Mouse (Mus musculus): ENCODE results near the gene Etfb.
A peak's percentile ranks its signal among the peaks of the same experiment; 100 is the strongest.

The Etfb gene

DNA sequence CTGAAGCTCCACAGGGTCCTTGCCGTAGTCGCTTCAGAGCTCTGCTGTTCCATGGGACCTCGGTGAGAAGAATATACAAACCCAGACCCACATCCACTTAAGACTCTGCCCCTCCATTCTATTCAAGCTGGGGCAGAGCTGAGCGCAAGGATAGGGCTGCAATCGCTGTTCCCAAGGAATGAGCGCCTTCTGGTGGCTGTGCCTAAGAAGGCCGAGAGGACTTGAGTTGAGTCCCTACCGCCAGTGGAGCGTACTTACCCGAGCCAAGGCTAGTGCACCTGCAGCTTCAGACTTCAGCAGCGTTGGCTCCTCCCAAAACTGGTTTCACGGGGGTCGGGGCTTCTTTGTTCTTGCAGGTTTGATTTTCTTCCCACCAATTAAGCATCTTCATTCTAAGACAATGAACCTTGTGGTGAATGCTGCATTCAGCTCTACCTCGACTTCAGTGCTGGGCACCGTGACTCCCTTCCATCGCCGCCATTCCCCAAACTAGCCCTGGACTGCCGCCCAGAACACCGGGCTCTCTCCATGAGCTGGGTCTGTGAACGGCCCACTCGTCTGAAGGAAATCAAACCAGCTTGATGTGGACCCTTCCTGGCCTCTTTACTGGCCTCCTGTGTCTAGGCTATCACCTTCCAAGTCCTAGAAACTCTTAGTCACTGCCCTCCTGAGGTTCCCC lies 51.6 kb downstream of the Etfb start:
- peak; percentile 90 for DNase-seq (ENCODE audit: low read depth, low spot score)

Data from ES-CJ7 (cell line).